Mouse (Mus musculus) retina, postnatal 1 day (tissue): ENCODE measurements around the gene Bsdc1.
A peak's percentile ranks its signal among the peaks of the same experiment; 100 is the strongest.
"Not testable (repeated sequence)": the region's sequence is repeated elsewhere in the genome, so short reads cannot be mapped to it uniquely, and the experiment has no call there.

Experiments
- DNase-seq: peaks from one replicate; pipeline ENCODE4 v3.0.0-alpha.2; 2012

Bsdc1 gene

GRCm38 (mm10) chr4:129461183-129461960 lies at the start of gene Bsdc1:
TSS of gene Bsdc1 (plus strand) at chr4:129461581.
- DNase-seq: peak; percentile 100

GRCm38 (mm10) chr4:129415892-129416291 lies 45.5 kb upstream of the Bsdc1 start:
- DNase-seq: no peak

GRCm38 (mm10) chr4:129416478-129416877 lies 44.9 kb upstream of the Bsdc1 start:
- no peak for DNase-seq

- DNase-seq: no peak
These were observed 43.1 kb upstream of the Bsdc1 start for GRCm38 (mm10) chr4:129418321-129418720.

GRCm38 (mm10) chr4:129440340-129441063 lies 20.9 kb upstream of the Bsdc1 start, which contains the start of gene Zbtb8b:
TSS of gene Zbtb8b (minus strand) at chr4:129440853.
- peak; percentile 74 for DNase-seq

GRCm38 (mm10) chr4:129441145-129441544 lies 20.2 kb upstream of the Bsdc1 start:
- DNase-seq: no peak

GRCm38 (mm10) chr4:129447360-129447759 lies 14.0 kb upstream of the Bsdc1 start:
- DNase-seq: no peak

GRCm38 (mm10) chr4:129447778-129448563 lies 13.4 kb upstream of the Bsdc1 start:
- no peak for DNase-seq

GRCm38 (mm10) chr4:129448713-129449112 lies 12.7 kb upstream of the Bsdc1 start:
- DNase-seq: no peak

- peak; percentile 8 for DNase-seq
These were observed 10.5 kb upstream of the Bsdc1 start for GRCm38 (mm10) chr4:129450851-129451250.

- no peak for DNase-seq
These were observed 9.8 kb upstream of the Bsdc1 start for GRCm38 (mm10) chr4:129451471-129452169.

GRCm38 (mm10) chr4:129455265-129455664 lies 6.1 kb upstream of the Bsdc1 start:
- peak; percentile 93 for DNase-seq

- DNase-seq: peak; percentile 65
These were observed 5.3 kb upstream of the Bsdc1 start for GRCm38 (mm10) chr4:129456126-129456525.

GRCm38 (mm10) chr4:129457311-129457710 lies 4.1 kb upstream of the Bsdc1 start:
- DNase-seq: not testable (repeated sequence)

GRCm38 (mm10) chr4:129459726-129460125 lies 1.7 kb upstream of the Bsdc1 start:
- no peak for DNase-seq

- DNase-seq: no peak
These were observed 576 bp upstream of the Bsdc1 start for GRCm38 (mm10) chr4:129460827-129461182.

GRCm38 (mm10) chr4:129462118-129462517 lies 737 bp downstream of the Bsdc1 start:
- no peak for DNase-seq

- no peak for DNase-seq
These were observed 2.0 kb downstream of the Bsdc1 start for GRCm38 (mm10) chr4:129463097-129464059.

- DNase-seq: no peak
These were observed 3.0 kb downstream of the Bsdc1 start for GRCm38 (mm10) chr4:129464286-129464815.

GRCm38 (mm10) chr4:129476047-129476446 lies 14.7 kb downstream of the Bsdc1 start:
- DNase-seq: no peak

GRCm38 (mm10) chr4:129479863-129480262 lies 18.5 kb downstream of the Bsdc1 start:
- no peak for DNase-seq
